ENCODE assay signal across 8 mouse cellular contexts in genomic region chr5:123014753-123015701, GRCm38 (mm10). TPM values are rescaled to one million over a fixed set of nuclear protein-coding genes. Genes with fewer than 3 reads are reported as not detected.
A peak's percentile ranks its signal among the peaks of the same experiment; 100 is the strongest.
DNase-seq lines count a peak whose midpoint lies in the region; ATAC-seq lines count a peak whose summit lies in the region.

Gene Orai1 (plus strand): TSS chr5:123015074.

- H3K4me2 ChIP-seq in heart, embryonic 14.5 days (ENCODE audit: low read length), result peak within 1 kb of the TSS; percentile 81
- H3K4me2 ChIP-seq in liver, embryonic 13.5 days, result peak within 1 kb of the TSS; percentile 99
- peak within 1 kb of the TSS; percentile 68 for H3K4me2 ChIP-seq in stomach, embryonic 16.5 days (ENCODE audit: low read depth, low read length)

- peak; percentile 82 for ATAC-seq in CD4-positive, CD25-positive, alpha-beta regulatory T cell, adult 4 months
- peak; percentile 92 for ATAC-seq in heart, embryonic 14.5 days (ENCODE audit: insufficient number of reproducible peaks, insufficient read depth, low FRiP score, low read depth)
- ATAC-seq in liver, embryonic 13.5 days (ENCODE audit: low read depth), result peak; percentile 89
- ATAC-seq in stomach, embryonic 16.5 days (ENCODE audit: insufficient read depth, low FRiP score), result peak; percentile 96

- peaks cover 5% of the 10 kb centered on the region; the same call in 1 of the 2 replicates for H3K36me3 ChIP-seq in heart, embryonic 14.5 days (ENCODE audit: control insufficient read depth, insufficient read depth, low read length)
- no peaks in the 10 kb centered on the region for H3K36me3 ChIP-seq in liver, embryonic 13.5 days
- no peaks in the 10 kb centered on the region for H3K36me3 ChIP-seq in stomach, embryonic 16.5 days (ENCODE audit: control insufficient read depth, insufficient read depth, low read length)

- H3K27ac ChIP-seq in heart, embryonic 14.5 days (replicated peaks in 1 of 2; ENCODE audit: control insufficient read depth in 1 of 2, insufficient read depth in 1 of 2, low read depth in 2 of 2, low read length in 2 of 2), result peak within 1 kb of the TSS; percentile 82 to 96
- H3K27ac ChIP-seq in liver, embryonic 13.5 days, result peak within 1 kb of the TSS; percentile 94
- peak within 1 kb of the TSS; percentile 98 for H3K27ac ChIP-seq in stomach, embryonic 16.5 days (ENCODE audit: low read length)

- peaks cover 29 to 43% of the 10 kb centered on the region in 2 experiments for H3K4me1 ChIP-seq in heart, embryonic 14.5 days (ENCODE audit: control insufficient read depth in 2 of 2, insufficient read depth in 2 of 2, low read length in 2 of 2)
- H3K4me1 ChIP-seq in liver, embryonic 13.5 days (replicated peaks), result peaks cover 62% of the 10 kb centered on the region
- H3K4me1 ChIP-seq in stomach, embryonic 16.5 days (ENCODE audit: control insufficient read depth, insufficient read depth, low read length), result peaks cover 34% of the 10 kb centered on the region

- under 1% methylated on average over 88 of the region's 106 CpGs for WGBS in heart, embryonic 14.5 days
- under 1% methylated on average over 106 of the region's 106 CpGs for WGBS in liver, embryonic 13.5 days (ENCODE audit: insufficient replicate concordance)
- under 1% methylated on average over 93 of the region's 106 CpGs for WGBS in stomach, embryonic 16.5 days

- no peaks in the 10 kb centered on the region for H3K27me3 ChIP-seq in heart, embryonic 14.5 days (ENCODE audit: control insufficient read depth, insufficient read depth, low read length)
- no peaks in the 10 kb centered on the region for H3K27me3 ChIP-seq in liver, embryonic 13.5 days
- no peaks in the 10 kb centered on the region for H3K27me3 ChIP-seq in stomach, embryonic 16.5 days (ENCODE audit: control insufficient read depth, insufficient read depth, low read length)

- peak; percentile 96 for DNase-seq in c-Kit-negative CD71-positive TER-119-positive erythroid progenitor cells, embryonic 14.5 days (ENCODE audit: low read depth, low spot score)
- DNase-seq in fibroblast of lung, adult 2 months (ENCODE audit: low read depth), result peak; percentile 93
- peak; percentile 99 for DNase-seq in kidney, postnatal 14 days
- peak; percentile 98 for DNase-seq in liver, embryonic 13.5 days
- peak; percentile 99 for DNase-seq in neural tube, embryonic 10.5 days (ENCODE audit: extremely low spot score, low spot score)

- H3K4me3 ChIP-seq in heart, embryonic 14.5 days (ENCODE audit: control insufficient read depth in 1 of 2, insufficient read depth in 1 of 2, low read depth in 1 of 2, low read length in 2 of 2), result peak within 1 kb of the TSS; percentile 57 to 77
- peak within 1 kb of the TSS; percentile 80 for H3K4me3 ChIP-seq in liver, embryonic 13.5 days (replicated peaks)
- H3K4me3 ChIP-seq in stomach, embryonic 16.5 days (replicated peaks; ENCODE audit: low read length), result peak within 1 kb of the TSS; percentile 84

- H3K9me3 ChIP-seq in heart, embryonic 14.5 days (ENCODE audit: control insufficient read depth, low read length), result no peaks in the 10 kb centered on the region
- H3K9me3 ChIP-seq in liver, embryonic 13.5 days (replicated peaks), result no peaks in the 10 kb centered on the region
- no peaks in the 10 kb centered on the region for H3K9me3 ChIP-seq in stomach, embryonic 16.5 days (replicated peaks; ENCODE audit: control insufficient read depth, low read length)

- peak within 1 kb of the TSS; percentile 90 for H3K9ac ChIP-seq in heart, embryonic 14.5 days (ENCODE audit: low read length)
- H3K9ac ChIP-seq in liver, embryonic 13.5 days, result peak within 1 kb of the TSS; percentile 87
- H3K9ac ChIP-seq in stomach, embryonic 16.5 days (ENCODE audit: low read length), result peak within 1 kb of the TSS; percentile 90

RNA-seq across cellular contexts. Expression of gene Orai1, which starts in this region (rescaled TPM):
- 1 to 10 TPM; 4.2 to 8.1 TPM for polyA plus RNA-seq in CD4-positive, CD25-positive, alpha-beta regulatory T cell, adult 4 months (2017; shearing (Covaris generic))
- 18.0 and 24.6 TPM in 2 replicates for polyA plus RNA-seq in heart, embryonic 14.5 days (2014; fragmentation: Nextera tagmentation; extraction: Ambion mirVana)
- polyA plus RNA-seq in liver, embryonic 13.5 days (2015; fragmentation: Nextera tagmentation; extraction: Ambion mirVana), result 6.6 and 8.2 TPM in 2 replicates
- polyA plus RNA-seq in stomach, embryonic 16.5 days (2015; fragmentation: Nextera tagmentation; extraction: Ambion mirVana), result 16.6 and 18.3 TPM in 2 replicates

Comparison
In these comparisons a context has a peak if more than half of its experiments do, and no peak if none do; other contexts are left out.
1. Peak in every context shown above with its lines: DNase-seq, ATAC-seq, H3K4me3 ChIP-seq and H3K27ac ChIP-seq.